Mouse (Mus musculus): Measurements from ENCODE around the gene Tigd3. TPM values are rescaled to one million over a fixed set of nuclear protein-coding genes. Genes with fewer than 3 reads are reported as not detected.
"Not testable (repeated sequence)": the region's sequence is repeated elsewhere in the genome, so short reads cannot be mapped to it uniquely, and the experiment has no call there.

The Tigd3 gene
- polyA plus RNA-seq, 1 experiment: 1.1 TPM

GRCm38 (mm10) chr19:5882079-5882478, 11.9 kb downstream of the Tigd3 start:
- DNase-seq (ENCODE audit: low read depth, low spot score): not testable (repeated sequence)
- 69% methylated on average over 5 of the region's 5 CpGs for WGBS

- 47% methylated on average over 6 of the region's 6 CpGs for WGBS
- no peak for DNase-seq (ENCODE audit: low read depth, low spot score)
Measured at GRCm38 (mm10) chr19:5881155-5881554, 12.8 kb downstream of the Tigd3 start.

GRCm38 (mm10) chr19:5879735-5880134, 14.2 kb downstream of the Tigd3 start:
- WGBS: 94% methylated on average over 7 of the region's 7 CpGs
- DNase-seq (ENCODE audit: low read depth, low spot score): no peak

DNA sequence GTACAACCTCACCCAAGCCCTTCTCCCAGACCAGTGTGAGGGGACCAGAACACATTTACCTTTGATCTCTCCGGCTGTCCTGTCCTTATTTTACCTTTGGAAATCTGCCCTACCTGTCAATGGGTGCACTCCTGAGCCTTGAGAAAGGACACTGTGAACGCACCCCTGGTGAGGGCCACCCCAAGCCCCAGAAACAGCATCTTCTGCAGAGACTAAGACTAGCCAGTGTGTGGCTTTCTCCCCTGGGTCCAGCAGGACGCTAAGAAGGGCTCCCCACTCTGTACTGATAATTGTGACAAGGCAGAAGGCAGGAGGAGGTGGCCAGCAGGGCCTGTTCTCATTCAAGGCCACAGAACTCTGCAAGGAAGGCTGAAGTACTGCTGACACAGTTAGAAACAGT, 15.0 kb downstream of the Tigd3 start:
- no peak for DNase-seq (ENCODE audit: low read depth, low spot score)
- 51% methylated on average over 3 of the region's 3 CpGs for WGBS

GRCm38 (mm10) chr19:5878362-5878722, 15.6 kb downstream of the Tigd3 start:
- 9% methylated on average over 7 of the region's 7 CpGs for WGBS
- DNase-seq (ENCODE audit: low read depth, low spot score): no peak

DNA sequence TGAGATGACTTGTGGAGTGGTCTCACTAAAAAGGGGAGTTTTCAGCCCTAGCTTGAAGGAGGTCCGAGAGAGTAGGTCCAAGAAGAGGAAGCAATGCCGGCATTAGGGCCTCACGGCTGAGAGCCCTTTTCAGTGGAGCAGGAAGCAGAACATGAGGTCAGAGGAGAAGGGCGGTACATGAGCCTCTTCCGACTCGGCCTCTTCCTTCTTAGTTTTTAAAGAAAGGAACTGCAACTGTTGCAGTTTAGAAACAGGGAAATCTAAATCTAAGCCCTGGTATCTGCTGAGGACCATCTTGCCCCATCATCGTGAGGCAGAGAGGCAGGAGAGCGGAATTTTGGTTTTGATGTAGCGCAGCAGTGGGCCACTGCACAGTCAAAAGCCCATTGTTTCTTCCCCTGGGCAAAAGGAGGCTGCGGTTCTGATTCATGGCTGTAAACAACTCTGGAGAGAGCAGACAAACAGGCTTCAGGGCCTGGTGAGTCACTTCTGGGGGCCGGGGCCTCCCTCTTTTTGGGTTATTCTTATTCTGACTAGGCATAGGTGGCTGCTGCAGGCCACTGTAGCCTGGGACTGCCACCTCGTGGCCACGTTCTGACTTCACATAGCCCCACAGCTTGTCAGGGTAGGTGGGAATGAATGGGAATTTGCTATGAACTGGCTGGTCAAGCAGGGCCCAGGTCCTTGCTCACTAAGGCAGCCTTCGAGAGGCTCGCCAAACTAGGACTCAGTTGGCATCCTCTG, 16.2 kb downstream of the Tigd3 start, which contains the start of gene Slc25a45:
Slc25a45 (plus strand) TSS at position 191 of the 744 bp plus-strand sequence.
- WGBS: 30% methylated on average over 15 of the region's 15 CpGs
- no peak for DNase-seq (ENCODE audit: low read depth, low spot score)

DNA sequence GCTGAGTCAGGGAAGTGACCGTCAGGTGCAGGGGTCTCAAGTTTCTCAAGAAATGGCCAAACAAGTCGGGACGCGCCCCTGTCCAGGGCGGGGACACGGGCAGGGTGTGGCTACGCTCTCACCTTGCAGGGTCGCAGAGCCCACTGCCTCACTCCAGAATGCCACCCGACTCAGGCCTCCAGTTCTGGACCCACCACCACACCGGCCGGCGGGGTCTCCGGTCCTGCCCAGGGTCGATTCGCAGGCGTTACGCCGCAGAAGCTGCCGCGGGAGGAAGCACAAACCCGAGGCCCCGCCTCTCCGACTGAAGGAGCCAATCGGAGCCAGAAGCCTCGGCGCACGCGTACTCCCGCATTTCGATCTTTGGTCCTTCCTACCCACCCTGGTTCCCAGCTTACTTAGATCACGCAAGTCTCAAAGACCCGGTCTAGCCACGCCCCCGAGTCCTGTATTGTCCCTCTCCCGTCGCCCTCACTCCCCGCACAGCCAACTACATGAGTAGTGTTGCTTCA, 18.9 kb downstream of the Tigd3 start, which contains the start of gene Frmd8:
Frmd8 (minus strand) TSS at position 306 of the 512 bp plus-strand sequence.
- WGBS: under 1% methylated on average over 37 of the region's 37 CpGs
- DNase-seq (ENCODE audit: low read depth, low spot score): peak; percentile 71

DNA sequence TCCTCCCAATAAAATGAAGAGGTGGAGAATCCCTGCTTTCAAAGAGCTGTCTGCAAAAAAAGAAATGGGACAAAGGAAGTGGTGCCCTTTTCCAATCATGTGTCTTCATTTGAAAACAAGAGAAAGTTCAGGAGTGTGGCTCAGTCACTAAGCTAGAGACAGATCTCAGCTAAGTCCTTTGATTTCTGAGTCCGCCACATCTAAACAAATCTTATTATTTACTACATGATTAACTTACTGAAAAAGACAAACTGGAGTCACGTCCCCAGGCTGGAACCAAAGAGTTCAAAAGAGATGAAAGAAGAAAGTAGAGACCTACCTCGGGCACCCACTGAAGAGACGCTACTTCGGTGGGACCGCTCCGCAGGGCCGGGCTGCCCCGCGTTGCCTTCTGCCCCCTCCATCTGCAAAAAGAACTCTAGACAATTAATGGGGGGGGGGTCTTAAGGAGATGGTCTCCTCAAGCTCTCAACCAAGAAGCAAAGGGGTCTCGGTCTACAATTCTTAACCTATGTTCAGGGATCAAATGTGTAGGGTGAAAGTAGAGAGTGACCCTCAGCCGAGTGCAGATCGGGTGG, 19.5 kb downstream of the Tigd3 start:
- DNase-seq (ENCODE audit: low read depth, low spot score): no peak
- 2% methylated on average over 13 of the region's 13 CpGs for WGBS

- 86% methylated on average over 19 of the region's 19 CpGs for whole genome bisulfite sequencing
- no peak for DNase-seq (ENCODE audit: low read depth, low spot score)
Measured at GRCm38 (mm10) chr19:5872931-5873556, 20.9 kb downstream of the Tigd3 start.

DNA sequence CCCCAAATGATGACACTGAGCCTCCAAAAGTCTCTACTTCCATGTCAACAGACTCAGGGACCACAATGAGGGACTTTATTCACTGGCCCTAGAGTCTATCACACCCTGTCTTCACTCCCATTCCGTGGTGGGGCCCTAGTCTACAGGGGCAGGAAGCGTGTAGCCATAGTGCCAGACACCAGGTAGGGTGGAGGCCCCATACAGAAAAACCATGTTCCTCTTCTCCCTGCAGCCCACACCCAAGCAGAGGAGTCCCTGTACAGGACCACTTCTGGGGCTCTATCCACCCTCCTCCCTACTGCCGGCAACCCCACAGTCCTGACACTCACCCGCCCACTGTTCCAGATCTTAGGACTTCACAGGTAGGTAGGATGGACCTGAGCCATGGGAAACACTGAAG, 21.4 kb downstream of the Tigd3 start:
- 84% methylated on average over 4 of the region's 4 CpGs for WGBS
- no peak for DNase-seq (ENCODE audit: low read depth, low spot score)

DNA sequence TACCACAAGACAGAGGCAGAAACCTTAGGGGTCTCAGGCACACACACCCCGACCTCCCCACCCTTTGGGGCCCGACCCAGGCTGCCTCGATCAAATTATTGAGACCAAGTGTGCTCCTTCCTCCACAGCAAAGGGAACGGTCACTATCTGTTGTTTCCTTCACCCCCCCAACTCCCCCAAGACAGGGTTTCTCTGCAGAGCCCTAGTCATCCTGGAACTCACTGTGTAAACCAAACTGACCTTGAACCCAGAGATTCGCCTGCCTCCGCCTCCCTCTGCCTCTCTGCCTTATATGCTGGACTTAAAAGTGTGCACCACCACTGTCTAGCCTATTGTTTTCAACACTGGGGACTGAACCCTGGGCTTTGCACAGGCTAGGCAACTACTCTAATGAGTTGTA, 22.3 kb downstream of the Tigd3 start:
- DNase-seq (ENCODE audit: low read depth, low spot score): no peak
- 65% methylated on average over 6 of the region's 6 CpGs for WGBS

- no peak for DNase-seq (ENCODE audit: low read depth, low spot score)
- 55% methylated on average over 7 of the region's 7 CpGs for WGBS
Measured at GRCm38 (mm10) chr19:5871273-5871672, 22.7 kb downstream of the Tigd3 start.

- 51% methylated on average over 6 of the region's 6 CpGs for WGBS
- no peak for DNase-seq (ENCODE audit: low read depth, low spot score)
Measured at GRCm38 (mm10) chr19:5868096-5868495, 25.9 kb downstream of the Tigd3 start.

- WGBS: 92% methylated on average over 20 of the region's 20 CpGs
- DNase-seq (ENCODE audit: low read depth, low spot score): no peak
Measured at GRCm38 (mm10) chr19:5864710-5865398, 29.1 kb downstream of the Tigd3 start.

GRCm38 (mm10) chr19:5863776-5864175, 30.2 kb downstream of the Tigd3 start:
- DNase-seq (ENCODE audit: low read depth, low spot score): no peak
- WGBS: 98% methylated on average over 5 of the region's 5 CpGs

DNA sequence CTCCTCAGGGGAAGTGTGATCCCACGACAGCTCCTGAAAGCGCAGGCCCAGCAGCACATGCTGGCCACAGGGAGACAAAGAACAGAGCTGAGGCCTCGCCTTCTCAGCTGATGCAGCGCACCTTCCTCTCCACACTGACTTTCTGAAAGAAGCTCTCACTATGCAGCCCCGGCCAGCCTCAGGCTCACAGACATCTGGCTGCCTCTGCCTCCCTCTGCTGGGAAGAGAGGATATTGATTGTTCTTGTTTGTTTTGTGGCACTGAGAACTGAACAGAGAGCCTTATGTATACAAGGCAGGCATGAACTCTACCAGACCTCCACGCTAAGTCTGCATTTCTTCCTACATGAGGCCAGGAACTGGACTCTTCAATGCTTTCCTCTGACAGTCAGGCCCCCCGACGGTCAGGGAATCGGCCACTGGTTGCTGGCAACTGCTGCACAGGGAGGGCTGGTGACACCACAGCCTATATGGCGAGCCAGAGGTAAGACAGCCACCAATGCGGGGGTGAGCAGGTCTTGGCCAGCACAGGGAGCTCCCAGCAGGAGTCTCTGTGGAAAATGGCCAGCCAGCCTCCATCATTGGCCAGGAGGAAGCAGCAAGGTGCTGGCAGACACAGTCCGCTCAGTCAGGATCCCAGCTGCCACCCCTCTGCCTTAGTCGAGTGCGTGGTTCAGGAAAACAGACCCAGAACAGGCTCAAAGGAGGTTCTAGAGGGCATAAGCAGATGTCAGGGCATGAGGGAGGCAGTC, 31.4 kb downstream of the Tigd3 start:
- no peak for DNase-seq (ENCODE audit: low read depth, low spot score)
- 98% methylated on average over 14 of the region's 14 CpGs for WGBS

GRCm38 (mm10) chr19:5856604-5857003, 37.3 kb downstream of the Tigd3 start:
- 94% methylated on average over 9 of the region's 9 CpGs for WGBS

DNA sequence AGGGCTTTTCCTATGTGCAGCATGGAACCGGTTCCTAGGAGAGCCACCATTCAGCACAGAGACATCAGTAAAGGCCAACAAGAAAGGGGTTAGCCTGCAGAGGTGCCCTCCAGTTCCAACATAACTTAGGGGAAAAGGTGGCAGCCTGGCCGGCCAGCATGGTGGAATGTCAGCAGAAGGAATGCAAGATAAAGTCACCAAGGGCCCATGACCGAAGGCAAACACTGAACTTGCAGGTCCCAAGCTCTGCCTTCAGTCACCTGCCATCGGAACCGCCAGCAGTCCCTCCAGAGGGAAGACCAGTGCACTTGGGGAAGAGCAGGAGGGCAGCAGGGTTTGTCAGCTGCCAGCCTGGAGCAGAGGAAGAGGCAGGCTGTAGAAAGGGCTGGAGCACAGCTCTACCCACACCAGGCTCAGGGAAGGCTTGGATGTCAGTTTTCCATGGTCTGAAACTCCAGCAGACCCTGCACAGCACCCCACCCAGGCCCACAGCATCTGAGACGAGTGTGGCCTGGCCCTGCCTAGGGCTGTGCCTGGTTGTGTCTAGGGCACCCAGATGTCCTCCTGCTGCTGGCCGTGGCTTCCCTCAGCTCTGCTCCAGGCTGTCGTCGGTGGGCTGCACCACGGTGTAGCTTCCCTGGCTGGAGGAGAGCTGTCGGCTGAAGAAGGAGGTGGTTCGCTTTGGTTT, 41.8 kb downstream of the Tigd3 start:
- 68% methylated on average over 12 of the region's 12 CpGs for whole genome bisulfite sequencing
- no peak for DNase-seq (ENCODE audit: low read depth, low spot score)

More at GRCm38 (mm10) chr19:5856604-5857003, 37.3 kb downstream of the Tigd3 start:
- no peak for DNase-seq (ENCODE audit: low read depth, low spot score)

- DNase-seq (ENCODE audit: low read depth, low spot score): no peak
- WGBS: 18% methylated on average over 5 of the region's 5 CpGs
Measured at GRCm38 (mm10) chr19:5851481-5851971, 42.4 kb downstream of the Tigd3 start.

Measured in large intestine, adult 2 months (tissue).